Mouse (Mus musculus): ENCODE results near the gene Mak. TPM values are rescaled to one million over a fixed set of nuclear protein-coding genes. Genes with fewer than 3 reads are reported as not detected.
"Not testable (repeated sequence)": the region's sequence is repeated elsewhere in the genome, so short reads cannot be mapped to it uniquely, and the experiment has no call there.

The Mak gene
- polyA plus RNA-seq, 1 experiment from 2014 or later = 0.73 TPM

GRCm38 (mm10) chr13:40987608-40988303 lies 91.8 kb downstream of the Mak start:
- WGBS = 65% methylated on average over 4 of the region's 4 CpGs
- not testable (repeated sequence) for H3K27ac ChIP-seq; H3K36me3 ChIP-seq; H3K4me1 ChIP-seq (replicated peaks); H3K4me3 ChIP-seq (replicated peaks); H3K9ac ChIP-seq (replicated peaks); ATAC-seq; H3K4me2 ChIP-seq (replicated peaks); H3K9me3 ChIP-seq; H3K27me3 ChIP-seq

DNA sequence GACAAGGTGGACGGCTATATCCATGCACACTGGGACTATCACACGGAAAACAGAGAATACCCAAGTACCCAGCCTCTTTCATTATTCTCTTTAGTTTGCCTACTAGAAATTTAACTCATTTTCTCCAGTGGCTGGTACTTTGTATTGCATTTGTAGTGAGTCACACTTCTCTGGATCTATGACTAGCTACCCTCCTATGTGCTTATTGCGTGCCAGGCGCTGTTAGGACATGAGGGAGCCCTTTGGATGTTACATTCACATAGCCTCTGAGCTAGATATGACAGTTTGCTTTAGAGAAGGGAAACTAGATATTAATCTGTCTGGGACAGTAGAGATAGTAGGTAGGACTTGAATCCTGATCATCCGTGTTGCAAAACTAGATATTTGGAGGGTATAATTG lies 93.4 kb downstream of the Mak start:
- Histone ChIP-seq H3K27me3 (no peaks in the 10 kb centered on the region), H3K9me3 (no peaks in the 10 kb centered on the region), H3K4me3 (replicated peaks) (no peak overlapping the region), H3K4me2 (replicated peaks) (no peak overlapping the region), H3K9ac (replicated peaks) (no peak overlapping the region), H3K4me1 (replicated peaks) (no peaks in the 10 kb centered on the region), H3K36me3 (no peaks in the 10 kb centered on the region), H3K27ac (no peak overlapping the region)
- no peak for ATAC-seq
- 95% methylated on average over 5 of the region's 5 CpGs for WGBS

GRCm38 (mm10) chr13:40982759-40983158 lies 96.7 kb downstream of the Mak start:
- 76% methylated on average over 1 of the region's 1 CpGs for WGBS
- ATAC-seq = no peak
- H3K9me3 ChIP-seq = no peaks in the 10 kb centered on the region

GRCm38 (mm10) chr13:40979321-40979720 lies 100.2 kb downstream of the Mak start:
- Histone ChIP-seq H3K36me3 (no peaks in the 10 kb centered on the region), H3K27ac (no peak overlapping the region), H3K9ac (replicated peaks) (no peak overlapping the region), H3K9me3 (no peaks in the 10 kb centered on the region), H3K4me3 (replicated peaks) (no peak overlapping the region), H3K4me2 (replicated peaks) (no peak overlapping the region), H3K4me1 (replicated peaks) (no peaks in the 10 kb centered on the region), H3K27me3 (no peaks in the 10 kb centered on the region)
- 67% methylated on average over 2 of the region's 2 CpGs for WGBS
- ATAC-seq = no peak

More at GRCm38 (mm10) chr13:40982759-40983158, 96.7 kb downstream of the Mak start:
- Histone ChIP-seq H3K36me3 (no peaks in the 10 kb centered on the region), H3K4me3 (replicated peaks) (no peak overlapping the region), H3K4me2 (replicated peaks) (no peak overlapping the region), H3K27ac (no peak overlapping the region), H3K4me1 (replicated peaks) (no peaks in the 10 kb centered on the region), H3K9ac (replicated peaks) (no peak overlapping the region), H3K27me3 (no peaks in the 10 kb centered on the region)

DNA sequence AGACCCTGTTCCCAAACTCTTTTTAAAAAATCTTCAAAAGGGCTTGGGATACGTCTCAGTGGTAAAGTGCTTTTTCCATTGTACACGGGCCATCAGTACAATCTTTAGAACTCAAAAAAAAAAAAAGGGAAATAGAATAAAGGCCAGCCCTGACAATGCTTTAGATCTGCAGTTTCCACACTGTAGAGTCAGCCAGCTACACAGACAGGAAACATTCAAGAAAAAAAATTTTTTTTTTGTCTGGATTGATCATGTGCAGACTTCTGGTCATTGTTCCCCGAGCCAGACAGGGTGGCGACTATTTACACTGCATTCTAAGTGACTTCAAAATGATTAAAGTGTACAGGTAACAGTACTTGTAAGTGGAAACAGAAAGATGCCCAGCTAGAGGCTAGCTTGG lies 100.9 kb downstream of the Mak start:
- WGBS = 89% methylated on average over 4 of the region's 4 CpGs
- ATAC-seq = no peak
- Histone ChIP-seq H3K27ac (no peak overlapping the region), H3K4me1 (replicated peaks) (no peaks in the 10 kb centered on the region), H3K27me3 (no peaks in the 10 kb centered on the region), H3K4me3 (replicated peaks) (no peak overlapping the region), H3K4me2 (replicated peaks) (no peak overlapping the region), H3K36me3 (no peaks in the 10 kb centered on the region), H3K9ac (replicated peaks) (no peak overlapping the region), H3K9me3 (no peaks in the 10 kb centered on the region)

DNA sequence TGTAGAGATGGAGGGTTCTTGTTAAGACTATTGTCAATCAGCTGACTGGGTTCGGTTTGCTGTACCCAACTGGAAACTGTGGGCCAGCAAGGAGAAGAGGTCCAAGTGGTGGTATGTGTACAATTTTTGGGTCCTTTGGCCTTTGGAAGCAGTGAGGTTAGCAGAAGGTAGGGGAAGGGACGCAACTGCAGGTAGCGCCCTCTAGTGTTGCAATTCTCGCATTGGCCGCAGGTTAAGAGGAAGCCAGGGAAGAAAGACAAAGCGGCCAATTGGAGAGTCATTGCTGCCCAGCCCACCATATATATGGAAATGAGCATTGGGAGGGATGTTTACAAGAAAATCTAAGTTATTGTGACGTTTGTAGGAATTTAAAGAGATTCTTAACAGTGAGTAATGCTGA lies 101.9 kb downstream of the Mak start:
- no peaks in the 10 kb centered on the region for H3K4me1 ChIP-seq (replicated peaks)
- H3K4me2 ChIP-seq (replicated peaks) = no peak overlapping the region
- H3K9ac ChIP-seq (replicated peaks) = no peak overlapping the region
- 13% methylated on average over 7 of the region's 7 CpGs for WGBS
- no peaks in the 10 kb centered on the region for H3K27me3 ChIP-seq
- no peaks in the 10 kb centered on the region for H3K36me3 ChIP-seq
- no peak for ATAC-seq
- no peak overlapping the region for H3K27ac ChIP-seq
- no peaks in the 10 kb centered on the region for H3K9me3 ChIP-seq
- no peak overlapping the region for H3K4me3 ChIP-seq (replicated peaks)

Other genes with a start within 250 kb of the Mak start
- 3.6 TPM in 2 replicates for gene Gcnt2, start 220.0 kb downstream of the Mak start, polyA plus RNA-seq (2015; fragmentation: Nextera tagmentation; extraction: Ambion mirVana)
- 71.6 and 73.0 TPM in 2 replicates for gene Pak1ip1, start 78.7 kb downstream of the Mak start, polyA plus RNA-seq (2015; fragmentation: Nextera tagmentation; extraction: Ambion mirVana)
- gene Tmem14c, start 63.4 kb downstream of the Mak start, polyA plus RNA-seq (2015; fragmentation: Nextera tagmentation; extraction: Ambion mirVana) = 124 and 135 TPM in 2 replicates
- gene Gcm2, start 31.3 kb upstream of the Mak start, polyA plus RNA-seq (2015; fragmentation: Nextera tagmentation; extraction: Ambion mirVana) = not detected in 2 replicates
- gene Sycp2l, start 34.6 kb upstream of the Mak start, polyA plus RNA-seq (2015; fragmentation: Nextera tagmentation; extraction: Ambion mirVana) = not detected in 2 replicates
- gene Elovl2, start 140.7 kb upstream of the Mak start, polyA plus RNA-seq (2015; fragmentation: Nextera tagmentation; extraction: Ambion mirVana) = 42.7 and 43.6 TPM in 2 replicates
- gene Smim13, start 170.1 kb upstream of the Mak start, polyA plus RNA-seq (2015; fragmentation: Nextera tagmentation; extraction: Ambion mirVana) = 15.5 and 16.2 TPM in 2 replicates
- gene Gm17364, start 194.3 kb upstream of the Mak start, polyA plus RNA-seq (2015; fragmentation: Nextera tagmentation; extraction: Ambion mirVana) = not detected in 2 replicates

Measured in midbrain, embryonic 13.5 days (tissue).